Mouse (Mus musculus) hematopoietic stem cell, adult 5-6 weeks (primary cell): ENCODE measurements around the gene Arfip1. TPM values are rescaled to one million over a fixed set of nuclear protein-coding genes. Genes with fewer than 3 reads are reported as not detected.

Experiments
- ATAC-seq, 2 experiments: fragments of 125-278 bp in 1 of 2; replicated peaks in 1 of 2; 2 replicates each; pipeline ENCODE4 v1.8.0; 2016 to 2017; ENCODE audit warnings: inconsistent platforms in 2 of 2, mild to moderate bottlenecking in 2 of 2, moderate number of reproducible peaks in 2 of 2, low read depth in 1 of 2, moderate TSS enrichment in 1 of 2; ENCODE audit not compliant: low FRiP score in 2 of 2, poor library complexity in 2 of 2, severe bottlenecking in 2 of 2, insufficient read depth in 1 of 2, low TSS enrichment in 1 of 2
- total RNA-seq: library from RNA; stranded (forward); fragments of 172-1452, 232-1000 nt; gene quantifications from 2 replicates; pipeline ENCODE4 v1.2.3, GENCODE M21; 2017

Arfip1 gene
- total RNA-seq, 1 experiment from 2014 or later, result 53.3 TPM

- ATAC-seq, result no peak
Measured at GRCm38 (mm10) chr3:84516163-84516562, 66.3 kb downstream of the Arfip1 start.

GRCm38 (mm10) chr3:84512774-84513515, 69.5 kb downstream of the Arfip1 start:
- no peak for ATAC-seq

- ATAC-seq, result no peak
Measured at GRCm38 (mm10) chr3:84505193-84505592, 77.2 kb downstream of the Arfip1 start.

- peak; percentile 85 to 92 for ATAC-seq
Measured at GRCm38 (mm10) chr3:84504291-84504690, 78.1 kb downstream of the Arfip1 start.

GRCm38 (mm10) chr3:84502101-84502500, 80.3 kb downstream of the Arfip1 start:
- ATAC-seq, result no peak

- no peak for ATAC-seq
Measured at GRCm38 (mm10) chr3:84500491-84500890, 81.9 kb downstream of the Arfip1 start.

GRCm38 (mm10) chr3:84497718-84498117, 84.7 kb downstream of the Arfip1 start:
- no peak for ATAC-seq

GRCm38 (mm10) chr3:84492657-84493056, 89.8 kb downstream of the Arfip1 start:
- ATAC-seq, result no peak

GRCm38 (mm10) chr3:84492148-84492547, 90.3 kb downstream of the Arfip1 start:
- peak; percentile 83 to 86 for ATAC-seq

GRCm38 (mm10) chr3:84488716-84489115, 93.7 kb downstream of the Arfip1 start:
- no peak for ATAC-seq

- ATAC-seq, result no peak
Measured at GRCm38 (mm10) chr3:84484891-84485290, 97.5 kb downstream of the Arfip1 start.

- no peak for ATAC-seq
Measured at GRCm38 (mm10) chr3:84484333-84484732, 98.1 kb downstream of the Arfip1 start.

GRCm38 (mm10) chr3:84482121-84482520, 100.3 kb downstream of the Arfip1 start:
- ATAC-seq, result no peak

- peak in 1 of 2 experiments; percentile 47; a peak in 3 of 4 replicates for ATAC-seq
Measured at GRCm38 (mm10) chr3:84481104-84481503, 101.3 kb downstream of the Arfip1 start.

GRCm38 (mm10) chr3:84480006-84480897, 102.2 kb downstream of the Arfip1 start, which contains the start of gene Fhdc1:
Fhdc1 (minus strand) TSS chr3:84480429.
- ATAC-seq, result peak; percentile 35 to 40; a peak in 3 of 4 replicates

GRCm38 (mm10) chr3:84479293-84480005, 103.0 kb downstream of the Arfip1 start:
- ATAC-seq, result peak; percentile 13 to 19; a peak in 2 of 4 replicates

GRCm38 (mm10) chr3:84478896-84479292, 103.5 kb downstream of the Arfip1 start:
- ATAC-seq, result no peak

- ATAC-seq, result no peak
Measured at GRCm38 (mm10) chr3:84478195-84478594, 104.2 kb downstream of the Arfip1 start.
